Mouse (Mus musculus) heart, postnatal 0 days (tissue): ENCODE results near the gene Ccdc50. TPM values are rescaled to one million over a fixed set of nuclear protein-coding genes. Genes with fewer than 3 reads are reported as not detected.

ENCODE experiments used
- ATAC-seq: fragments of 200-750 bp; cut with Nextera tagmentation; 2 replicates; pipeline ENCODE4 v1.8.0; 2017; ENCODE audit warnings: low read depth, moderate number of reproducible peaks, moderate library complexity; ENCODE audit not compliant: insufficient read depth
- DNase-seq: peaks from one replicate; pipeline ENCODE4 v3.0.0-alpha.2; 2016; ENCODE audit warnings: low spot score
- H3K27ac ChIP-seq: fragments of 300-500 bp; sonication (generic); 2 replicates; pipeline ENCODE4 v1.5.1; 2014; ENCODE audit warnings: low read depth, mild to moderate bottlenecking
- H3K27me3 ChIP-seq: fragments of 300-500 bp; sonication (generic); 2 replicates; pipeline ENCODE4 v1.6.1; 2014; ENCODE audit warnings: low read length, mixed read lengths; ENCODE audit not compliant: control insufficient read depth, insufficient read depth
- H3K36me3 ChIP-seq: fragments of 300-500 bp; sonication (generic); replicated peaks from 2 replicates; pipeline ENCODE4 v1.6.1; 2014; ENCODE audit warnings: low read length, mixed read lengths; ENCODE audit not compliant: control insufficient read depth, insufficient read depth
- H3K4me1 ChIP-seq: fragments of 300-500 bp; sonication (generic); 2 replicates; pipeline ENCODE4 v1.6.1; 2014; ENCODE audit warnings: antibody characterized with exemption; ENCODE audit not compliant: control insufficient read depth, insufficient read depth
- H3K4me2 ChIP-seq: fragments of 300-500 bp; sonication (generic); 2 replicates; pipeline ENCODE4 v1.6.1; 2014; ENCODE audit warnings: low read depth, mild to moderate bottlenecking, low read length, moderate library complexity
- H3K4me3 ChIP-seq: fragments of 300-500 bp; sonication (generic); 2 replicates; pipeline ENCODE4 v1.5.1; 2014; ENCODE audit warnings: low read depth, low read length
- H3K9ac ChIP-seq: fragments of 300-500 bp; sonication (generic); replicated peaks from 2 replicates; pipeline ENCODE4 v1.6.1; 2014; ENCODE audit warnings: low read depth, low read length, mixed read lengths
- H3K9me3 ChIP-seq: fragments of 300-500 bp; sonication (generic); replicated peaks from 2 replicates; pipeline ENCODE4 v1.6.1; 2016; ENCODE audit warnings: low read length; ENCODE audit not compliant: control insufficient read depth
- CTCF ChIP-seq: IDR thresholded peaks from 2 replicates; pipeline ENCODE4 v1.5.1; 2016; ENCODE audit warnings: antibody characterized with exemption, control low read depth, low read depth
- EP300 ChIP-seq: IDR thresholded peaks from 2 replicates; pipeline ENCODE4 v1.6.1; 2016; ENCODE audit warnings: antibody characterized with exemption, low read depth
- WGBS: fragments of 180-500 bp; shearing (Covaris S2); extraction: QIAGEN DNeasy Blood & Tissue Kit; methylation state at CpG from one replicate; pipeline ENCODE4 v1.1.7; 2014; 5-methylcytosine and 5-hydroxymethylcytosine counted together
- polyA plus RNA-seq: library from polyadenylated mRNA; unstranded; fragments of >200 nt; fragmentation: Nextera tagmentation; extraction: Ambion mirVana; gene quantifications from 2 replicates; pipeline ENCODE4 v1.2.1, GENCODE M21; 2015
- total RNA-seq: library from RNA; depleted of rRNA; stranded (reverse); fragments of >200 nt; gene quantifications from 2 replicates; pipeline ENCODE4 v1.2.3, GENCODE M21; 2014; ENCODE audit warnings: low replicate concordance

The Ccdc50 gene
- total and polyA plus RNA-seq, 2 experiments from 2014 or later: 18.8 to 20.9 TPM

DNA sequence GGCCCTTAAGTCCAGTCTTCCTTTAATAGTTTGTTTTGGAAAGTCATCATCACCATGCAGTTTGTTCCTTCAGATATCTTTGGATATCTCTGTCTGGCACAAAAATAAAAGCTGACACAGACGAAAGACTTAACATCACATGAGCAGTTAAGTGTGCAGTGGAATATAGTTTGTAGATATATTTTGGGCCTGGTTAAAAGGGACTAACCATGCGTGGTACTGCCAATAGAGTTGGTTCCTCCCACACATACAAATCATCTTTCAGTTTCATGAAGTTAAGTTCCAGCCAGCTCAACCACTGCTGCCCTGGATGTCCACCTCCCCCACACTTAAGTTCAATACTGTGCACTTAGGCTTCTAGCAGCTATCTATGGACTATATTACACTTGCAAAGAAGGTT, 34.2 kb upstream of the Ccdc50 start:
- Histone ChIP-seq H3K27me3 (no peaks in the 10 kb centered on the region), H3K4me2 (no peak overlapping the region), H3K9me3 (no peaks in the 10 kb centered on the region), H3K4me3 (no peak overlapping the region), H3K27ac (no peak overlapping the region), H3K9ac (no peak overlapping the region), H3K36me3 (no peaks in the 10 kb centered on the region), H3K4me1 (no peaks in the 10 kb centered on the region)
- 31% methylated on average over 2 of the region's 2 CpGs for WGBS
- no peak for DNase-seq
- ATAC-seq: no peak
- no peak for TF ChIP-seq EP300
- no peak for TF ChIP-seq CTCF

DNA sequence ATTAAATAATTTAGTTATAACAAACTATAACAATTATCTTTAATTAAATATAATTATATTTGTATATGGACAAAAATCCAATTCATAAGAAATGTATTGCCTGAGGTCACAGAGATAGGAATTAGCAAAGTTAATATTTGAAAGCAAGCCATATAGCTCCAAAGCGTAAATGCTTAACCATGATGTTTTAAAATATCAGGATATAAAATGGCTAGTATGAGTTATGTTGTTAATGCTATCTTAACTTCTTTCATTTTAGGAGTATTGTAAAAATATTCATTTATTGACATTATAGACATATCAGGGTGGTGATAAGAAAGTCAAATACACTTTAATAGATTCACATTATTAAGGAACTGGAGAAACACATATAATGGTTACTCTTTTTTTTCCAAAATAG, 28.6 kb upstream of the Ccdc50 start:
- WGBS: 94% methylated on average over 1 of the region's 1 CpGs
- Histone ChIP-seq H3K36me3 (no peaks in the 10 kb centered on the region), H3K4me1 (no peaks in the 10 kb centered on the region), H3K4me2 (no peak overlapping the region), H3K4me3 (no peak overlapping the region), H3K27ac (no peak overlapping the region), H3K9me3 (no peaks in the 10 kb centered on the region), H3K27me3 (no peaks in the 10 kb centered on the region), H3K9ac (no peak overlapping the region)
- ATAC-seq (no peak), DNase-seq (no peak)
- TF ChIP-seq EP300: no peak
- TF ChIP-seq CTCF: no peak

DNA sequence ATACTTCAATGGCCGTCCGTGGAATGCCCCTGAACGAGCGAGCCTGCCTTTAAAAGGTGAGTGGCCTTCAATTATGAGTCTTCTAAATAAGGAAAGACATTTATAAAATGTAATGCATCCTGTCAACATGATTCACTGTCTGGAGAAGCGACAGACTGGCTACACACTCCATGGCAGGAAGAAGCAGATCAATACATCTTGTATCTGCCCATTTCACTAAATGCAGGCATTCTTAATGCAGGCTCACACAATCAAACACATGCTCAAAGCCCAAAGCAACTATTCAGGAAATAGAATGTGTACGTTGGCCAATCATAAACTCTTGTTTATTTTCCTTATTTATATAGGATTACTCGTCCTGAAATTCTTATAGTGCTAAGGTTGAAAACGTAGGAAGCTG, 18.5 kb upstream of the Ccdc50 start, which contains the start of gene Uts2b:
TSS of gene Uts2b (minus strand) at position 49 of the 400 bp plus-strand sequence.
- no peaks in the 10 kb centered on the region for H3K36me3 ChIP-seq
- H3K27me3 ChIP-seq: no peaks in the 10 kb centered on the region
- no peak within 1 kb of the TSS for H3K4me3 ChIP-seq

DNA sequence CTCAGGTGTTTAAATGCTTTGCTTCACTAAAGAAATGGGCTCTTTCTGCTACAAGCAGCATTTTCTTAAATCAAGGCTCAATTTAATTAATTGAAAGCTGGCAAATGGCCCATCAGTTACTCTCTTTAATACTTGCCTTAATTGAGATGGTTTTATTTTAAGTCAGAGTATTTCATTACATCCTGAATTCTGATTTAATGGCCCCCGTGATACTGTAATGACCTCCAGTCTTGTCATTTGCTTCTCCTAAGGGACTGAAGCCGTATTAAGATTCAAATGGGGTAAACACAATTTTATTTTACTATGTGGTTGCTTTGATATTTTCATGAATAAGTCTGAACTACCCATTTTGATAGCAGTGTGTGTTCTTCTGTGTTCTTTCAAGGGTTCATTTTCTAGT, 18.0 kb upstream of the Ccdc50 start:
- H3K27me3 ChIP-seq: no peaks in the 10 kb centered on the region
- no peak for TF ChIP-seq CTCF
- no peak for TF ChIP-seq EP300
- no peaks in the 10 kb centered on the region for H3K9me3 ChIP-seq
- no peak overlapping the region for H3K4me3 ChIP-seq
- ATAC-seq: no peak
- 76% methylated on average over 2 of the region's 2 CpGs for WGBS
- no peaks in the 10 kb centered on the region for H3K4me1 ChIP-seq
- H3K27ac ChIP-seq: no peak overlapping the region
- no peak for DNase-seq
- no peaks in the 10 kb centered on the region for H3K36me3 ChIP-seq
- no peak overlapping the region for H3K9ac ChIP-seq
- H3K4me2 ChIP-seq: no peak overlapping the region

More for the DNA sequence above, 18.5 kb upstream of the Ccdc50 start, which contains the start of gene Uts2b:
- Histone ChIP-seq H3K27ac (no peak within 1 kb of the TSS), H3K4me2 (no peak within 1 kb of the TSS), H3K4me1 (no peaks in the 10 kb centered on the region), H3K9me3 (no peaks in the 10 kb centered on the region), H3K9ac (no peak within 1 kb of the TSS)
- DNase-seq (no peak), ATAC-seq (no peak)
- 62% methylated on average over 8 of the region's 8 CpGs for WGBS
- TF ChIP-seq EP300 (no peak), CTCF (no peak)

DNA sequence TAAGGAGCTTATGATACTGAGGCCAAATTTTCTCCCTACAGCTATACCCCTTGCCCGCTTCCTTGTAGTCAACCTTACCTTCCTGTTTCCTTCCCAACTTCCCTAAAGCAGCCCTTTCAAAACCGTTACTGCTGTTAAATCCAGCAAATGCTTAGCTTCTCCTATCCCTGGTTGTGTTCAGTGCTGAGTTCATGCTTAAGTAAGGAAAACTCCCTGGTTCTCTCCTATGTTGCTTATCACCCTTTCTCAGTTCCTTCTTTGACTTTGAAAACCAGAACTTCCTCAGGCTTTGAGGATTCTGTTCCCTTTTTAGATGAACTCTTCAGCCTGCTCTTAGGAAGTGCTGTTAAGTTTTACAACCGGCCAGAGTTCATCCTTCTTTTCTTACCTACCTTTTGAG, 14.5 kb upstream of the Ccdc50 start:
- no peaks in the 10 kb centered on the region for H3K27me3 ChIP-seq
- TF ChIP-seq CTCF (no peak), EP300 (no peak)
- ATAC-seq (no peak), DNase-seq (no peak)
- no peak overlapping the region for H3K4me3 ChIP-seq
- 60% methylated on average over 3 of the region's 3 CpGs for WGBS
- no peaks in the 10 kb centered on the region for H3K36me3 ChIP-seq
- H3K9ac ChIP-seq: no peak overlapping the region
- H3K4me2 ChIP-seq: no peak overlapping the region
- H3K4me1 ChIP-seq: no peaks in the 10 kb centered on the region
- no peak overlapping the region for H3K27ac ChIP-seq
- H3K9me3 ChIP-seq: no peaks in the 10 kb centered on the region

DNA sequence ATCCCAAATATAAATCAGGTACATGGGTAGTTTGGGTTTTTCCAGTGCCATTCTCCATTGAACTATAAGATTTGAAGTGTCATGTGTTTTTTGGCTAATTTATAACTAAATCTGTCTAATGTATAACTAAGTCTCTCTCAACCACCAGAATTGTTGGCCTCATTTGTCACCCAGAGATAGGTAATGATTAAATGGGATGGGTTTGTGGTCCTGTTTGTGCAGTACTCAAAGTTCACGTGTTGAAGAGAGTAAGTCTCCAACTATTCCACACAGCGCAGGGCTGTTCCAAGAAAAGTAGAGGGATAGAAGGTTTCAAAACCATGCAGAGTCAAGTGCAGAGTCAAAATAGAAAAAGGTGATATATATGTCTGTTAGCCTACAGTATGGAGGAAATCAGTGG, 13.4 kb upstream of the Ccdc50 start:
- Histone ChIP-seq H3K9ac (no peak overlapping the region), H3K4me1 (no peaks in the 10 kb centered on the region), H3K27ac (no peak overlapping the region), H3K9me3 (no peaks in the 10 kb centered on the region), H3K36me3 (no peaks in the 10 kb centered on the region), H3K4me2 (no peak overlapping the region), H3K4me3 (no peak overlapping the region), H3K27me3 (no peaks in the 10 kb centered on the region)
- ATAC-seq (no peak), DNase-seq (no peak)
- TF ChIP-seq CTCF (no peak), EP300 (no peak)
- WGBS: 90% methylated on average over 2 of the region's 2 CpGs
